Mouse (Mus musculus) layer of hippocampus, postnatal 25 days (tissue): ENCODE results near the gene Nkain2. TPM values are rescaled to one million over a fixed set of nuclear protein-coding genes. Genes with fewer than 3 reads are reported as not detected.

Experiments
- DNase-seq, 2 experiments: peaks; one replicate each; pipeline ENCODE4 v3.0.0; 2022; ENCODE audit warnings: mixed read lengths in 2 of 2, low spot score in 1 of 2; ENCODE audit errors: extremely low spot score in 1 of 2
- total RNA-seq, 2 experiments: library from RNA; stranded (reverse); gene quantifications; 2 replicates each; pipeline ENCODE4 v1.2.3; 2021

Nkain2 gene
- total RNA-seq, 2 experiments from 2014 or later: 29.7 to 30.8 TPM

DNA sequence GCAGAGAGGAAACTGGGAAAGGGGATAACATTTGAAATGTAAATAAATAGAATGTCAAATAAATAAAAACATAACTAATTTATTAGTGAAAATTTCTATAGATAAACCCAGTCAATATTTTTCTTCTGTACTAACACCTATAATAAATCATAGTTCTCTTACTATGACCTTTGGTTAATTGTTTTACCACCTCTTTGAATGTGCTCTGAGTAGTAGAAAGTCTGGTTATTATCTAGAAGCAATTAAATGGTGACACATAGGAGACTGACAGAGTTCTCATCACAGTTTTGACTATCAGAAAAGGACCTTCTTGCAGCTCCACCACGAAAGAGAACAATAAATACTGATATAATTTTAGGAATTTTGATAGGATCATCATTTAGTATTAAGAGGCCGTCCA lies 295.3 kb downstream of the Nkain2 start:
- DNase-seq: no peak

GRCm38 (mm10) chr10:32577276-32577580 lies 313.0 kb downstream of the Nkain2 start:
- no peak for DNase-seq

DNA sequence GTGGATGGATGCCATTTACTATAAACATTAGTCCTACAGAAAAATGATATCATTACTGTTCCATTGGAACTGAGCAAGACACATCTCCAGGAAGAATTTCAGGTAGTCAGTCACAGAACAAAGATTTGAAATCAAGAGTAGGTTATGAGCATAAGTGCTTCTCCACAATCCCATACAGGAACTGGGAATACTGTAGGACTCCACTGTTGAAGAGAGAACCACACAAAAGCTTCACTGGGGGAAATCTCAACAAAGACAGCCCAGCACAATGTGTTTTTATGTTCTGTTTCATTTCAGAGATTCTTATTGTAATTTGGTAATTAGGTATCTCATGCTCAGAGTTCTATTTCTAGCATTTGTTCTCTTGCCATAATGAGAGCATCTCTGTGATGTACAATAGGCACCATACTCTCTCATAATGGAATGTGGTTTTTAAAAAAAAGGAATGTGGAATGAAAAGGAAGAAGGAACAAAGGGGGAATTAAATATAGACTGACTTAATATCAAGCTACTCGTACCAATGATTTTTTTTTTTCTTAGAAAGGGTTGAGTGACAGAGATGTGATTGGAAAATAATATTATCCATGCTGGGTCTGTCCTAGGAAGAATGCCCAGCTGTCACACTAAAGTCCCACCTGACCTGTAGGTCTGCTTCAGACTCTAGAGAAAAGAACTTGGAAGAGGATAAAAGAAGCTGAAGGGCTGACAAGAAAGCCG lies 313.5 kb downstream of the Nkain2 start:
- DNase-seq: no peak

DNA sequence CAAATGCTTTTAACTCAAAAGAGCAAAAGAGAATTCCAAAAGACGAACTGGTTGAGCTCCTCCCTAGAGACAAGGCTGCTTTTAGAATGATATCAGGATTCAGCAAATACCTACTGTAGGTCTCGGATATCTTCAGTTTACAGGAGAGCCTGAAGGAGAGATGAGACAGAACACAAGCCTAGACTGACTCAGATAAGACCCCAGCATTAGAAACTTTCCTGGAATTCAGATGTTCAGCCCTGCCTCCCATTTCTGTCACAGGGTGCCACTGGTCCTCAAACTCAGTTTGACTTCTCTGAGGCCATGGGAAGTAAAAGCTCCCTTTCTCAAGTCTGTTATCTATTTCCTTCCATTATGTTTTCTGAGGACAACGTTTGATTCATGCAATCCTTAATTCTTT lies 332.6 kb downstream of the Nkain2 start:
- DNase-seq: no peak

DNA sequence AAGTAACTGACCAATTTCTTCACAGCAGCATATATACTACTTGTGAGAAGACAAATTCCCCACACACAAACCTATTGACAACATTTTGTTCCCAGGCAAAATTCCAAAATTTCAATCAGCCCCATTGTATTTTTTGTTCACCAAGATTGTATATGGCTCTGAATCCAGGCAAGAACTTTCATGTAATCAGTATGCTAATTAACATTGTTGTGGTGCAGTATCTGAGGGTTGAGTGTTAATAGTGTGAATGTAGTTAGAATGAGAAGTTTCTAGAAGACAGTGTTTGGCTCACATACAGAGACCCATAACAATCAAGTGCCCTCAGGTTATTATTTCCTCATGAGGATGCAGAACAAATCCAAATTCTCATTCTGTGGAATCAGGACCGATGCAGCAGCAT lies 354.2 kb downstream of the Nkain2 start:
- no peak for DNase-seq

DNA sequence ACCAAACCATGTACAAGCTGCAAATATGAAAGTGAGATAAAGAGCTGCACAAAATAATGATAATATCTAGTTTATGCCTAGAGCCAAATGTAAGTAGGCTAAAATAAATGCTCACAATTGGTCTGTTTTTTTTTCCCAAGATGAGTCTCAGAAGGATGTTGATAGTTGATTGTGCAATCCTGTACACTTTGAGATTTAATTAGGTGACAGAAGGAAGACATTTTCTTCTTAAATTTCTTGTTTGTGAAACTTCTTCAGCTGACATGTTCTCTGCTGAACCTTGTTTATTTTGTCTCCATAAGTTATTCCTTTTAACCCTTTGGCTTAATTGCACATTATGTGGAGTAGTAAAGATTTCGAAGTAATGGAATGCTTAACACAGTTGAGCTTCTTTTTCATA lies 379.4 kb downstream of the Nkain2 start:
- no peak for DNase-seq

DNA sequence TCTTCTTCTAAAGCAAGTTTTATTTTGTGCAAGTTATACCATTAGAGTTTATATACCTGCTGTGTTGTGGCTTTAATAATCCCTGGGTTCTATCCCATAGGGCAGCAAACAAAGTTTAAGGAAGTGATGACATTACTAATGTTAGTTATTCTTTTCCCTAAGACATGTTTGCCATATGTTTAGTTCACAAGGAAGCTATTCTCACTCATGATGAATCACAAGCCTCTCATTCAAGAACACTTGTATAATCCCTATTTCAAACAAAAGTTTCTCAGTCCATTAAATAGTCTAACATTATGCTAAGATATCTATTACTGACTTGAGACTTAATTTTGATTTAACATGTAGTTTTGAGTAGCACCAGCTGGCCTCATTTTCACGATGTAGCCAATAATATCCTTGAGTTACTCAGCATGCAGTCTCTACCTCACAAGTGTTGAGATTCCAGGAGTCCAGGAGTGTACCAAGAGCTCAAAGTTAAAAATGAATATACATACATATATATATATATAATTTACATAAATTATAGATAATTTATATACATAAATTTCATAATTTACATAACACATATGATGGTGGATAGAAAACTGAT lies 395.6 kb downstream of the Nkain2 start:
- DNase-seq: no peak

DNA sequence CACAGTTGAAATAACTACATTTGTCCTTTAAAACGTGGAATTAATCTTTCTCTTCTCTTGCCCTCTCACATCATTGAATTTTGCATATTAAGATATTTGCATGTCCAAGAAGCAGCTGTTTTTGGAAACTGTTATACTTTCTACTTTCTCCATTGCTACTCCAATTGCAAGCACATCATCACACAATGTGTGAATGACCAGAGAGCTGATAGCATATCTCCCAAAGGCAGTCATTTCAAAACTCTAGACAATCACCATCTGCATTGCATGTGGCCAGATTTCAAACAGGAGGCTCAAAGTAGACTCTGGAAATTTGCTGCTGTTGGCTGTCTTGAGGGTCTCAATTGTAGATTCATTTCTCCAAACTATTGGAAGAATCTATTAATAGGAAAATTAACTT lies 396.7 kb downstream of the Nkain2 start:
- no peak for DNase-seq

DNA sequence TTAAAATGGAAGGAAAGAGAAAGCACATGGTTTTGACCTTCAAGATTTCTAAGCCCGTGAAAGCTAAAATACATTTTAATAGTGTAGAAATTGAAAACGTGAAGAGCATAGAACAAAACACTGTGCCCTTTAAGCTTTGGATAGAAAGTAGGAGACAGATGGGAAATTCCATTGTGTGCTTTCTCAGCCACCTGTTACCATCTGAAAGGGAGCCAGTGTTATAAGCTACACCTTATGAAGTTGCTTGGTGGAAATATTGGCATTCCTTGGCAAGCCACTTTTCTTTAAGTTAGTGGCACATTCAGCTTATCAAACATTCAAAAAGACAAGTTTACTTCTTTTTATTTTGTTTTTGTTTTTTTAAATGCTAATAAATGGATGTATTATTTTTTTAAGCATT lies 427.5 kb downstream of the Nkain2 start:
- DNase-seq: no peak

DNA sequence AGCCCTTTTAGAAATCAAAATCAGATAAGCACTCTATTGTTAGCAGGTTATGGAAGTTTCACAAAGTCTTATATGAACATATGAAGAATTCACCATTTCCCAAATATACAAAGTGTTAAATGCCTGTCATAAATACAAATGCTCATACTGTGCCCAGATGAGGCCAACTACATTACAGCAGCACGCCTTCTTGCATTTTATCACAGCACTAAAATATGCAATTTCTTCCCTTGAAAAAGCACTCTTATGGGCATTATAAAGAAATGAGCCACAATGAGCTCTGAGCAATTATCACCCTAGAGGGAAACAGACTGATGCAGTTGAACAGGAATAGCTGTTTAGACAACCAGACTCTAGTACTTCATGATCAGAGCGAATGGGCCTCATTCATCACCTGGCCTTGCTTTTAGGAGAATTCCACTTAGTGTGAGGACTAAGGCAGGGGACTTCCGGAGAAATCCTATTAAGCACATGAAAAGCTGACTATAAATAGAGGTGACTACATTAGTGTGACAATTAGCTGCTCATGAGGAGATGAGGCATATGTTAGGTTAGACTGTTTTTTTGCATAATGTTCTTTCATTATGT lies 450.2 kb downstream of the Nkain2 start:
- no peak for DNase-seq

GRCm38 (mm10) chr10:32414228-32414627 lies 476.0 kb downstream of the Nkain2 start:
- DNase-seq: no peak

- DNase-seq: no peak
These were observed 478.9 kb downstream of the Nkain2 start for GRCm38 (mm10) chr10:32411331-32411730.

GRCm38 (mm10) chr10:32400961-32401360 lies 489.3 kb downstream of the Nkain2 start:
- DNase-seq: no peak

DNA sequence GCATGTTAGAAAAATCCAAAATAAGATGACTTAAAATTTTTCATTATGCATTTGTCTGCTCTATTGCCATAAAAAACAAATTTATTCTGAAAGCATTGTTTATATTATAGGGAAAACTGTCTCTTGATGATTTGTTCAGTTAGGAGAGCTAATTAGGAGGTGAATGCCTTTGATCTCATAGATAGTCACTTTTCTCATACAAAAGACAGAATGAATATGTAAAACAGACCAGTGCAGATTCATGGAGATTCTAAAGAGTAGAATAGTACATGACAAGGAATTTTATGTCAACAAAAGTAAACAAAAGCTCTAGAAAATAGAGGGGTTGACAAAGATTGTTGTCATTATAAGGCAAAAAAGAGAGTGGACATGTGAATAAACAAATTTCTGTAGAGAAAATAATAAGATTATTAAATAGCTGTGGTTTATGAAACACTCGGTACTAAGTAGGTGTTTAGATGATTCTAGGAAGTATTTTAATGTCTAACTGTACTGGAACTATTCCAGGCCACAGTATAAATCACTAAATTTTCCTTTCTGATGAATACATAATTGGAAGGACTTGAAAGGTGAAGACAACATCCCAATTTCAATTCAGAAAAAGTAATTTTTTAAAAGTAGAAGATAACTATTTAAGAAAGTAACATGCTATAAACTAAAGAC lies 496.3 kb downstream of the Nkain2 start:
- no peak for DNase-seq

DNA sequence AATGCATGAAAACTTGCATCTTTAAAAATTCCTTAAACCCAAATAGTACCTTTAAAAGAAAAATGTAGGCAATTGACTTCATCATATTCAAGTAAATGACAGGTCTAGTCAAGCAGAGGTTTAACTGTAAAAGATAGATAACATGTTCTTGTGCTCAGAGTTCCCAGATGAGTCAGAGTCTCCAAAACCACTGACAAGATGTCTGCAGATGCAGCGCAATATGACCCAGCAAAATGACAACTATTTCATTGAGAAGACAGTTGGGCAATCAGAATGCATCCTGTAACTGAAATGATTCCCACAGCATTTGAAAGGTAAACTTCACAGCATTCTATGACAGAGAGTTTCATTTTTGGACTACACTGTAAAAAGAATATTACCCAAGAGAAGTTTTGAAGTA lies 496.9 kb downstream of the Nkain2 start:
- DNase-seq: no peak

- no peak for DNase-seq
These were observed 577.5 kb downstream of the Nkain2 start for GRCm38 (mm10) chr10:32312754-32313153.

DNA sequence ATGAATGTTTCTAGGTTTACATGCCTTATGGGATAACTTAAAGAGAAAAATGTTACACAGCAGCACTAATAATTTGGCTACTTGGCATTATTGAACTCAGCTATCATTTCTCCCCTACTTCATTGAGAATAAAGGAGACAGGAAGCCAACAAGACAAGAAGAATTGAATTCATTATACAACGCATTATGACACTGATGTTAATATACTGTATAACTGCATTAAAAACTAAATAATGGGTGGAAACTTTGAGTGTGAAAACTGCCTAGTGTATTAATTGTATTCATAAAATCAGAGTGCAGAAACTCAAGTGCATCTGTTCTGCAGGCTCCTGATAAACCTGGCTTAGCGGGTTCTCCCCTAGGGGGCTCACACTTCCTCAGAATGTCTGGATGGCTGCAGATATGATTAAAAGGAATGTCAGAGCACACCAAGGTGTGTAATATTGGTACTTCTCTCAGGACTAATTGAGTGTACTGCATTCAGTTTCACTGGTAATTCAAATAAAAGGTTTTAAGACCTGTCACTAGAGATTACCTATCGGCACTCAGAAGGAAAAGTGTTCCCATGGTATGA lies 589.2 kb downstream of the Nkain2 start:
- DNase-seq: no peak

DNA sequence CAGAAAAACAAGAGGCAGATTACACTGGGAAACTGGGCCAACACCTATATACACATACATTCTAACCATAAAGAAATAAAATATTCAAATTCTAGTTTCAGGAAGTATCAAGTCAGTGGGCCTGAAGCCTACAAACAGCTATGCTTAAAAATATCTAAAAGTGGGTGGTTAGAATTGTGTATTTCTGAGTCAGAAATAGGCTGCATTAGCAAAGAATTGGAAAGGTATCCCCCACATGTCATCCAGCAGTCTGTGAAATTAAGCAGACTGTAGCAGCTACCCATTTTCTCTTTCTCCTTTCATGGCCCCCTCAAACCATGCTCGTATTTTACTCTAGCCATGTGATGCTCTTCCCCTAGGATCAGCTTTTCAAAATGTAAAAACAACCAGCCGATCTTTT lies 599.8 kb downstream of the Nkain2 start:
- DNase-seq: no peak

DNA sequence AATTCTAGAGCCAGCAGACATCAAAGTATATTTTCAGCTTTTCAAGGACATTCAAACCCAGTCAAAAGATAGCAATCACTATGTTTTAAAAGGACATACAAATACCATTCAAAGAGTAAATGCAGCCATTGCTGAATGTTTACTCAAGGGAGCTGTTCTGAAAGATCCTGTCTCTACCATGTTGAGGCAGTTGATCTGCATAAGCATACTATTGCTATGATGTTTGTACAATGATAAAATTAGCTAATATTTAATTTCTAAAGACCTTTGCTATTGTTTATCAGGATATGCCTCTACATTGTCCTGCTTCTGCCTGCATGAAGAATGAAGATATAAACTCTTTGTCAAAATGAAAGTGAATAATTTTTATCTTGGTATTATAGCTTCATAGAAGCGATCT lies 606.6 kb downstream of the Nkain2 start:
- DNase-seq: no peak

- no peak for DNase-seq
These were observed 646.9 kb downstream of the Nkain2 start for GRCm38 (mm10) chr10:32243266-32243882.

- DNase-seq: no peak
These were observed 649.1 kb downstream of the Nkain2 start for GRCm38 (mm10) chr10:32241168-32241567.
